Mouse (Mus musculus) hematopoietic stem cell, adult 5-6 weeks (primary cell): ENCODE measurements around the gene Anxa2. TPM values are rescaled to one million over a fixed set of nuclear protein-coding genes. Genes with fewer than 3 reads are reported as not detected.

Experiments used
- ATAC-seq, 2 experiments: fragments of 125-278 bp in 1 of 2; replicated peaks in 1 of 2; 2 replicates each; pipeline ENCODE4 v1.8.0; 2016 to 2017; ENCODE audit warnings: inconsistent platforms in 2 of 2, mild to moderate bottlenecking in 2 of 2, moderate number of reproducible peaks in 2 of 2, low read depth in 1 of 2, moderate TSS enrichment in 1 of 2; ENCODE audit not compliant: low FRiP score in 2 of 2, poor library complexity in 2 of 2, severe bottlenecking in 2 of 2, insufficient read depth in 1 of 2, low TSS enrichment in 1 of 2
- total RNA-seq: library from RNA; stranded (forward); fragments of 172-1452, 232-1000 nt; gene quantifications from 2 replicates; pipeline ENCODE4 v1.2.3, GENCODE M21; 2017

Anxa2 gene
- total RNA-seq, 1 experiment from 2014 or later, result 47.5 TPM

DNA sequence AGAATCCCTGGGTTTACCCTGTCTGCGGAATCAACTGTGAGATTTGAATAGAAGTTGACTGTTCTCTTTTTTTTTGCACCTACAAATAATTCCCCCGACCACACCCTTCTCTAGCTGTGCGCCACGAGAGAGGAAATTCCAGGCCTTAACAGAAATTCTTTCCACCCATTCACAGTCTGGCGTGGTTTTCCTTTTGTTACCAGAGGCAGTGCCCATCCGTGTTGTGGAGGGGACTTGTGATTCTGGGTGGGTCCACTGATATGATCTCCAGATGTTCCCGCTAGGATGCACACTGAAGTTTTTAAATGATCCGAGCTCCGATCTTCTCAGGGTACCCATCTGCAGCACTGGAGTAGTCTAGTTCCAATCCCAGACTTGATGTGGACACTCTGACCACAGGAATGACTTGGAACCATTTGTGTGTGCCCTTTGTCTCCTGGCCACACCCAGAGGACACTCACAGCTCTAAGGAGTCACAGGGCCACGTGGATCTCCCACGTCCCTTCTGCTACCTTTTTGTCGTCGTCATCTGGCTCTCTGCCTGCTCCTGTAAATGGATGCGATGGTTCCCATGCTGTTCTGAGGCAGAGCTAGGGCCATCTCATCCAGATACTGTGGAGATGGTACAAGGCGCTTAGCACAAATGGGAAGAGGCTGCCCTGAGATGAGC, 3.1 kb downstream of the Anxa2 start:
- ATAC-seq, result no peak

- no peak for ATAC-seq
Observed at GRCm38 (mm10) chr9:69457143-69457542, 3.7 kb downstream of the Anxa2 start.

- ATAC-seq, result no peak
Observed at GRCm38 (mm10) chr9:69457747-69458625, 4.6 kb downstream of the Anxa2 start.

- ATAC-seq, result no peak
Observed at GRCm38 (mm10) chr9:69458982-69459381, 5.6 kb downstream of the Anxa2 start.

DNA sequence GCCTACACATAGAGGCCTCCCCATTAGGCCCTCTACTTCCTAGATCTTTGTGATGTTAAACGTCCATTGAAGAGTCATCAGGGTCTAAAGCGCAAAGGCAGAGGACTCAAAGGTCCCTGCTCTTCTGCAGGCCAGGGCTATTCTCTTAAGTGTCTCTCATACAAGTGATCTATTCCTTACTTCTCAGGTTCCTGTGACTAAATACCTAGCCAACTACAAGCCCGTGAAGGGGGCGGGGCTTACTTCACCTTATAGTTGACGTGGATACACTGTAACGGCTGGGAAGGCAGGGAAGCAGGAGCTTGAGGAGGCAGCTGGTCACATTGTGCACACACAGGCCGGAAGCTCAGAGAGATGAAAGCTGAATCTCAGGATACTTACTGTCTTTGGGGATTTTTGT, 6.5 kb downstream of the Anxa2 start:
- no peak for ATAC-seq

DNA sequence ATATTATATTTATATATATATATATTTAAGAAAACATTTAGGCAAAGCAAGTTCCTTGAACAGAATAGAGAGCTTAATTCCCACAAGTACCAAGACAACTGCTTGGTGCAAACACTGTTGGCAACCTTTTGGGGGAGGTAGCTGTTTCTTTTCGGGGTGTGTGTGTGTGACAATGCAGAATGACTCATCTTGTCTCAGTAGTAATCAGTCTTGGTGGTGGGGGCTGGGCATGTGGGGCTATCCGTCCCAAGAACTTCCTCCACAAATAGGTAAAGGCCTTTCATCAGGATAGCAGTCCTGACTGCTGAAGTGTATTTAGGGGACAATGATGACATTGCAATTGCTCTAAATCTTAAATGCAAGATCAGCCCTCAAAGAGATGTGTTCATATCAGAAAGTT, 9.6 kb downstream of the Anxa2 start:
- no peak for ATAC-seq

GRCm38 (mm10) chr9:69464109-69464756, 10.8 kb downstream of the Anxa2 start:
- ATAC-seq, result no peak

DNA sequence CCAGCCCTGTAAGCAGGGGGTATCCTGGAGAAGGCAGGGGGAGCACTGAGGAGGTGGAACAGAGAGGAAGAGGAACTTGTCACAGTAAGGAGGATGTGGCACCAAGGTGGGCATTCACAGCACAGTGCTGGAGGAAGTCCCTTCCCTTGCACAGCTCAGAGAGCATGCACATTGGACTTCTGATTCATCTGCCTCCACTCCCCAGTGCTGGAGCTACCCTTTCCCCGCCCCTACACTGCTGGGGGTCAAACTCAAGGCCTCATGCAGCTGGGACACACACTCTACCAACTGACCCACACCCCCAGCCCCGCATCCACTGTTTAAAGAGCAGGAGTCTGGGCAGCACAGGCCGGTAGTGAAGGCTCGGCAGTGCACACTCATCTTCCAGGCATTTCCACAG, 12.7 kb downstream of the Anxa2 start:
- peak; percentile 45 to 68; a peak in 2 of 4 replicates for ATAC-seq

DNA sequence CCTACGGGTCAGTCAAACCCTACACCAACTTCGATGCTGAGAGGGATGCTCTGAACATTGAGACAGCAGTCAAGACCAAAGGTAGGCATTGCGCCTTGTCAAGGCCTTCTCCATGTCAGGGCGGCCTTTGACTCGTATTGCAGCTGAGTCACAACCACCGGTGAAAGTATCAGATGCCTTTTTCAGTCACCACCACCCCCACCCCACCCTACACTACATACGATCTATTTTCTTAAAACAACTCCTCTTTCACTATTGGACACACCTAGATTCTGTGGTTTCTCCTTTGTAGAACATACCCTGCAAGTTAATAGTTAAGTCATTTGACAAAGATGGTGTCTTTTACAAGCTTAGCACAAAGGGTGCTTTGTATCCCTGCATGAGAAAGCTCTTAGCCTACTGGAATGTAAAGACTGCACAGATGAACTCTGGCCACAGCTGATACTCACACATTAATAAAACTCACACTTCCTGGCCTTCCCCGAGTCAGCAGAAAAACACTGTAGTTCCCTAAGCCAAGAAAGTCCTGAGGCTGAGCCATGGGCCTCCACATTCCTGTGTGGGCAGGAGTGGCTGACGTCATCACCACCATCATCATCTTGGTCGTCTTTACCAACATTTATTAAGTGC, 14.0 kb downstream of the Anxa2 start:
- no peak for ATAC-seq

DNA sequence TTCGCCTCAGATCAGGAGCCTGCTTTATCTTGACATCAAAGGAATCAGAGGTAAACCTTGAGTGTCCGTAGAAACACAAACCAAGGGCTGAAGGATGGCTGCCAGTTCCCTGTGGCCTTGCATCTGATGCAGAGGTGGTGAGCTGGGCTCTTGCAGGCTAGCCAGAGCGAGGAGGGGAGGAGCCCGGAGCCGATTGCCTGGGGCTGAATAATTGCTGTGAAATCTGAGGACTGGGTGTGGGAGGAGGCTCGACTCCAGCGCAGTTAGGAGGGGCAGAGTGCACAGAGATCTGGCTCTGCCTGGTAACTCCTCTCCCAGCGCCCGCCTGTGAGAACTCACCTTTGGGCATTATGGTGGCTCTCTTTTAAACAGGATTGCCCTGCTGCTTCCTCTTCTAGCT, 15.6 kb downstream of the Anxa2 start:
- no peak for ATAC-seq

- no peak for ATAC-seq
Observed at GRCm38 (mm10) chr9:69470362-69470761, 16.9 kb downstream of the Anxa2 start.

- ATAC-seq, result peak; percentile 29 to 52
Observed at GRCm38 (mm10) chr9:69470921-69471320, 17.5 kb downstream of the Anxa2 start.

DNA sequence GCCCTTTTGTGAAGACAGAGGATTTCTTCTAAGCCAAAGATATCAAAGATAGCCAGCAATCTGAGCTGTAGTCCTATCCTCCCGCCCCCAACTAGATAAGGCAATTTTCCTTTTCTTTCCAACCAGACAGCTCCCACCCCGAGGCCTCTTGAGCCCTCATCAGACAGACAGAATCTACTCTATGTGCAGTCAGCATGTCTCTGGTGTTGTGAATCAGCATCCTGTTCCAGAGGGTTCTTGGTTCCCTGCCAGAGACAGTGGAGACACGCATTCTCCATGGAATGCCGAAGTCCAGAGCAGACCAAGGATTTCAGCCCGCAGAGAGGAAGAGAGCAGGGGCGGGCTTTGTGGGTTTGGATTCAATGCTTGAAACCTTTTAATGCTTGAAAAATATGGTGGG, 19.3 kb downstream of the Anxa2 start:
- ATAC-seq, result no peak

GRCm38 (mm10) chr9:69475873-69476272, 22.5 kb downstream of the Anxa2 start:
- no peak for ATAC-seq

DNA sequence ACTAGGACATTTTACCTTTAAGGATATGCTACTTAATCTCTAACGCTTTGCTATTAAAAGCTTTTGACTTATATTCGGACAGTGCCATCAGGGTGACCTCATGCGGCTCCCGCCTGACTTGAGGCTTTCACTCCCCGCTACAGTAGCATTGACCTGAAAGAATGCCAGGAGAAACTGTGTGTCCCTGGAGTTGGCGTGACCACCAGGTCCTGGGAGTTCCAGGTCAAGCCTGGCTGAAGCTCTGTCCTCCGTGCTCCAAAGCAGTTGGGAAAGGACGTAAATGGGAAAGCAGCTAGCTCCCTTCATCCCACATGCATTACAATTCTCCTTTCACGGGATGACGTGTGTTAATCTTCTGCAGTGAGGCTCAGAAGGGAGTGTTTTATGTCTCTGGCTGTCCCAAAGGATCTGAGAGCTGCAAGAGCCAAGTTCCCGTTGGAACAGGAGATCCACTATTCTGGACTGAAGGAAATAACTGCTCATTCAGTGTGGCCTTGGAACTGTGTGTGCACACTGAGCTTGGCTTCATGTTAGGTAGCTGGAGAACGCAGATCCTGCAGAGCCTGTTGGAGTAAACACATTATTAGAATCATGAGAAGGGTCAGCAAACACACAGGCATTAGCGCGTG, 23.9 kb downstream of the Anxa2 start:
- ATAC-seq, result no peak

- no peak for ATAC-seq
Observed at GRCm38 (mm10) chr9:69477824-69478222, 24.4 kb downstream of the Anxa2 start.

DNA sequence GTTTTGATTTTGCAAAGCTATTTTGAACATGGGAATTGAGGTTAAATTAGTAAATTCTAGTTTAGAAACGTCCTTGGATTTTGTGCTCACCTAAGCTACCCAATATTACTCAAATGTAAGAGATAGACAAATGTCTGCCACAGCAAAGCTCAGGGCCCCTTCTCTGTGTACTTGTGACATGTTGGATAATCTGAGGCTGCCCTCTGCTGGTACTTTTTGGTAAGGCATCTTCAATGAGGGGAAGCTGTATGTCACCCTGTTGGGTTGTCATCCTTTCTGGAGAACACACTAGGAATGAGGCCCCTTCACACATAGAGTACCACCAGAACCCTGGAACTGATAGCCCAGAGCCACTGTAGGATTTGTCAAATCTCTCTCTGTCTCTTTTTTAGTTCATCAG, 26.9 kb downstream of the Anxa2 start:
- ATAC-seq, result peak; percentile 60 to 89; a peak in 3 of 4 replicates
